Mouse (Mus musculus) liver, postnatal 0 days (tissue): ENCODE results near the gene Naxe. TPM values are rescaled to one million over a fixed set of nuclear protein-coding genes. Genes with fewer than 3 reads are reported as not detected.

Source experiments
- ATAC-seq: fragments of 200-750 bp; cut with Nextera tagmentation; 2 replicates; pipeline ENCODE4 v1.8.0; 2017; ENCODE audit warnings: mild to moderate bottlenecking, moderate library complexity
- DNase-seq: peaks from one replicate; pipeline ENCODE4 v3.0.0-alpha.2; 2016
- H3K27ac ChIP-seq: fragments of 300-500 bp; sonication (generic); 2 replicates; pipeline ENCODE4 v1.5.1; 2014; ENCODE audit warnings: antibody characterized with exemption, moderate library complexity, mild to moderate bottlenecking, low read depth
- H3K27me3 ChIP-seq: fragments of 300-500 bp; sonication (generic); 2 replicates; pipeline ENCODE4 v1.6.1; 2014; ENCODE audit warnings: low read length, control low read depth, mixed read lengths; ENCODE audit not compliant: insufficient read depth
- H3K36me3 ChIP-seq: fragments of 300-500 bp; sonication (generic); replicated peaks from 2 replicates; pipeline ENCODE4 v1.6.1; 2014; ENCODE audit warnings: mild to moderate bottlenecking, control low read depth, low read length, moderate library complexity, mixed read lengths; ENCODE audit not compliant: insufficient read depth
- H3K4me1 ChIP-seq: fragments of 300-500 bp; sonication (generic); 2 replicates; pipeline ENCODE4 v1.6.1; 2014; ENCODE audit warnings: antibody characterized with exemption, mild to moderate bottlenecking, control low read depth; ENCODE audit not compliant: insufficient read depth
- H3K4me2 ChIP-seq: fragments of 300-500 bp; sonication (generic); 2 replicates; pipeline ENCODE4 v1.6.1; 2014; ENCODE audit warnings: low read depth, mild to moderate bottlenecking, low read length, moderate library complexity, mixed read lengths
- H3K4me3 ChIP-seq: fragments of 300-500 bp; sonication (generic); 2 replicates; pipeline ENCODE4 v1.5.1; 2014; ENCODE audit warnings: low read depth, low read length
- H3K9ac ChIP-seq: fragments of 300-500 bp; sonication (generic); replicated peaks from 2 replicates; pipeline ENCODE4 v1.6.1; 2014; ENCODE audit warnings: mild to moderate bottlenecking, moderate library complexity
- H3K9me3 ChIP-seq: fragments of 300-500 bp; sonication (generic); 2 replicates; pipeline ENCODE4 v1.6.1; 2016; ENCODE audit warnings: mild to moderate bottlenecking, control low read depth, low read length, mixed read lengths
- CTCF ChIP-seq: sonication (generic); IDR thresholded peaks from 2 replicates; pipeline ENCODE4 v1.5.1; 2016; ENCODE audit warnings: antibody characterized with exemption, low read depth
- EP300 ChIP-seq: IDR thresholded peaks from 2 replicates; pipeline ENCODE4 v1.6.1; 2016; ENCODE audit warnings: antibody characterized with exemption, low read depth, mild to moderate bottlenecking
- WGBS: fragments of 180-500 bp; shearing (Covaris S2); extraction: QIAGEN DNeasy Blood & Tissue Kit; methylation state at CpG from one replicate; pipeline ENCODE4 v1.1.7; 2014; ENCODE audit not compliant: insufficient replicate concordance; 5-methylcytosine and 5-hydroxymethylcytosine counted together
- polyA plus RNA-seq: library from polyadenylated mRNA; unstranded; fragments of >200 nt; fragmentation: Nextera tagmentation; extraction: Ambion mirVana; gene quantifications from 2 replicates; pipeline ENCODE4 v1.2.1, GENCODE M21; 2015

The Naxe gene
- polyA plus RNA-seq: 78.0 and 80.1 TPM in 2 replicates

GRCm38 (mm10) chr3:88057902-88058696, at the start of gene Naxe:
Naxe (minus strand) TSS chr3:88058495.
- H3K4me3 ChIP-seq: peak within 1 kb of the TSS; percentile 84
- H3K9me3 ChIP-seq: no peaks in the 10 kb centered on the region
- no peak within 1 kb of the TSS for H3K27ac ChIP-seq
- H3K9ac ChIP-seq: peak within 1 kb of the TSS; percentile 77
- H3K4me1 ChIP-seq: peaks cover 8% of the 10 kb centered on the region
- under 1% methylated on average over 58 of the region's 60 CpGs for WGBS
- H3K36me3 ChIP-seq: peaks cover 13% of the 10 kb centered on the region
- DNase-seq (peak; percentile 94), ATAC-seq (peak; percentile 97)
- TF ChIP-seq EP300 (no peak), CTCF (no peak)
- peak within 1 kb of the TSS; percentile 94 for H3K4me2 ChIP-seq
- no peaks in the 10 kb centered on the region for H3K27me3 ChIP-seq

GRCm38 (mm10) chr3:88106126-88106525, 47.8 kb upstream of the Naxe start:
- ATAC-seq (no peak), DNase-seq (no peak)
- Histone ChIP-seq H3K4me1 (no peaks in the 10 kb centered on the region), H3K9me3 (no peaks in the 10 kb centered on the region), H3K9ac (no peak overlapping the region), H3K4me2 (no peak overlapping the region), H3K36me3 (peaks cover 16% of the 10 kb centered on the region), H3K27me3 (no peaks in the 10 kb centered on the region), H3K27ac (no peak overlapping the region), H3K4me3 (no peak overlapping the region)
- WGBS: 87% methylated on average over 4 of the region's 4 CpGs
- TF ChIP-seq EP300: no peak
- no peak for TF ChIP-seq CTCF

GRCm38 (mm10) chr3:88102611-88103010, 44.3 kb upstream of the Naxe start:
- 56% methylated on average over 6 of the region's 6 CpGs for WGBS
- H3K36me3 ChIP-seq: peaks cover 12% of the 10 kb centered on the region
- no peaks in the 10 kb centered on the region for H3K9me3 ChIP-seq
- H3K27ac ChIP-seq: peak overlapping the region; percentile 72
- no peaks in the 10 kb centered on the region for H3K27me3 ChIP-seq
- no peak overlapping the region for H3K4me2 ChIP-seq
- no peak overlapping the region for H3K4me3 ChIP-seq
- no peak for TF ChIP-seq CTCF
- TF ChIP-seq EP300: no peak
- H3K9ac ChIP-seq: no peak overlapping the region
- DNase-seq (peak; percentile 33), ATAC-seq (peak; percentile 76)
- no peaks in the 10 kb centered on the region for H3K4me1 ChIP-seq

- TF ChIP-seq CTCF: no peak
- no peak for TF ChIP-seq EP300
- Histone ChIP-seq H3K9ac (no peak overlapping the region), H3K27me3 (no peaks in the 10 kb centered on the region), H3K9me3 (no peaks in the 10 kb centered on the region), H3K4me3 (no peak overlapping the region), H3K4me2 (no peak overlapping the region), H3K27ac (peak overlapping the region; percentile 72), H3K36me3 (peaks cover 13% of the 10 kb centered on the region), H3K4me1 (no peaks in the 10 kb centered on the region)
- peak; percentile 41 for ATAC-seq
- WGBS: 65% methylated on average over 6 of the region's 6 CpGs
- no peak for DNase-seq
Observed at GRCm38 (mm10) chr3:88102196-88102595, 43.9 kb upstream of the Naxe start.

GRCm38 (mm10) chr3:88101736-88102135, 43.4 kb upstream of the Naxe start:
- TF ChIP-seq CTCF: no peak
- no peak for TF ChIP-seq EP300
- Histone ChIP-seq H3K36me3 (peaks cover 13% of the 10 kb centered on the region), H3K9me3 (no peaks in the 10 kb centered on the region), H3K9ac (no peak overlapping the region), H3K27ac (no peak overlapping the region), H3K4me1 (no peaks in the 10 kb centered on the region), H3K4me2 (no peak overlapping the region), H3K27me3 (no peaks in the 10 kb centered on the region), H3K4me3 (no peak overlapping the region)
- ATAC-seq (no peak), DNase-seq (no peak)
- 68% methylated on average over 7 of the region's 7 CpGs for WGBS

GRCm38 (mm10) chr3:88100251-88100650, 42.0 kb upstream of the Naxe start:
- Histone ChIP-seq H3K27me3 (no peaks in the 10 kb centered on the region), H3K4me3 (no peak overlapping the region), H3K36me3 (peaks cover 13% of the 10 kb centered on the region), H3K9me3 (no peaks in the 10 kb centered on the region), H3K9ac (no peak overlapping the region), H3K4me1 (no peaks in the 10 kb centered on the region), H3K27ac (no peak overlapping the region), H3K4me2 (no peak overlapping the region)
- DNase-seq (no peak), ATAC-seq (no peak)
- WGBS: 61% methylated on average over 3 of the region's 3 CpGs
- TF ChIP-seq CTCF (no peak), EP300 (no peak)
